Mouse (Mus musculus): Measurements from ENCODE around the gene Socs3. TPM values are rescaled to one million over a fixed set of nuclear protein-coding genes. Genes with fewer than 3 reads are reported as not detected.
A peak's percentile ranks its signal among the peaks of the same experiment; 100 is the strongest.

Gene Socs3
- total RNA-seq, 2 experiments from 2014 or later, result 3.8 to 4.1 TPM

GRCm38 (mm10) chr11:117996066-117996465 lies 26.2 kb upstream of the Socs3 start:
- no peak for DNase-seq
- intact Hi-C loops (cut with DNase I), result loop anchor here (10.0 kb wide), 1 partner anchor 121 kb away; the partner anchor contains the start of gene Tha1

GRCm38 (mm10) chr11:117995661-117996060 lies 25.8 kb upstream of the Socs3 start:
- no peak for DNase-seq
- intact Hi-C loops (cut with DNase I), result loop anchor here (10.0 kb wide), 1 partner anchor 121 kb away; the partner anchor contains the start of gene Tha1

- no peak for DNase-seq
- intact Hi-C loops (cut with DNase I), result loop anchor here (10.0 kb wide), 1 partner anchor 120 kb away; the partner anchor contains the start of gene Tha1
These were observed 25.4 kb upstream of the Socs3 start for GRCm38 (mm10) chr11:117995255-117995654.

GRCm38 (mm10) chr11:117994250-117995057 lies 24.6 kb upstream of the Socs3 start:
- no peak for DNase-seq
- intact Hi-C loops (cut with DNase I), result loop anchor here (10.0 kb wide), 1 partner anchor 120 kb away; the partner anchor contains the start of gene Tha1

GRCm38 (mm10) chr11:117993190-117994175 lies 23.6 kb upstream of the Socs3 start:
- no peak for DNase-seq
- intact Hi-C loops (cut with DNase I), result loop anchor here (10.0 kb wide), 1 partner anchor 119 kb away; the partner anchor contains the start of gene Tha1

- intact Hi-C loops (cut with DNase I), result loop anchor here (10.0 kb wide), 1 partner anchor 117 kb away; the partner anchor contains the start of gene Tha1
- no peak for DNase-seq
These were observed 21.9 kb upstream of the Socs3 start for GRCm38 (mm10) chr11:117991502-117992470.

- intact Hi-C loops (cut with DNase I), result loop anchor here (10.0 kb wide), 1 partner anchor 115 kb away; the partner anchor contains the start of gene Tha1
- DNase-seq, result no peak
These were observed 20.1 kb upstream of the Socs3 start for GRCm38 (mm10) chr11:117989926-117990325.

- intact Hi-C loops (cut with DNase I), result no loop called here
These were observed 19.4 kb upstream of the Socs3 start for GRCm38 (mm10) chr11:117989241-117989640.

GRCm38 (mm10) chr11:117987968-117988367 lies 18.1 kb upstream of the Socs3 start:
- intact Hi-C loops (cut with DNase I), result no loop called here
- DNase-seq, result no peak

More at GRCm38 (mm10) chr11:117989241-117989640, 19.4 kb upstream of the Socs3 start:
- no peak for DNase-seq

GRCm38 (mm10) chr11:117987032-117987451 lies 17.2 kb upstream of the Socs3 start:
- intact Hi-C loops (cut with DNase I), result no loop called here
- no peak for DNase-seq

- intact Hi-C loops (cut with DNase I), result no loop called here
- peak; percentile 94 for DNase-seq
These were observed 16.5 kb upstream of the Socs3 start, which contains the start of gene Pgs1 for GRCm38 (mm10) chr11:117986126-117987031. Pgs1 (plus strand) TSS chr11:117986292.

- intact Hi-C loops (cut with DNase I), result no loop called here
- no peak for DNase-seq
These were observed 13.9 kb upstream of the Socs3 start for GRCm38 (mm10) chr11:117983770-117984169.

GRCm38 (mm10) chr11:117982426-117982825 lies 12.6 kb upstream of the Socs3 start:
- no peak for DNase-seq
- intact Hi-C loops (cut with DNase I), result no loop called here

GRCm38 (mm10) chr11:117979388-117979787 lies 9.5 kb upstream of the Socs3 start:
- intact Hi-C loops (cut with DNase I), result no loop called here
- DNase-seq, result no peak

- DNase-seq, result peak; percentile 68
- intact Hi-C loops (cut with DNase I), result no loop called here
These were observed 8.0 kb upstream of the Socs3 start for GRCm38 (mm10) chr11:117977694-117978360.

- DNase-seq, result peak; percentile 96
- intact Hi-C loops (cut with DNase I), result no loop called here
These were observed 6.3 kb upstream of the Socs3 start for GRCm38 (mm10) chr11:117976081-117976582.

GRCm38 (mm10) chr11:117975211-117975967 lies 5.5 kb upstream of the Socs3 start:
- DNase-seq, result no peak
- intact Hi-C loops (cut with DNase I), result no loop called here
